Mouse (Mus musculus): Measurements from ENCODE around the gene Vmn2r74.

The Vmn2r74 gene

DNA sequence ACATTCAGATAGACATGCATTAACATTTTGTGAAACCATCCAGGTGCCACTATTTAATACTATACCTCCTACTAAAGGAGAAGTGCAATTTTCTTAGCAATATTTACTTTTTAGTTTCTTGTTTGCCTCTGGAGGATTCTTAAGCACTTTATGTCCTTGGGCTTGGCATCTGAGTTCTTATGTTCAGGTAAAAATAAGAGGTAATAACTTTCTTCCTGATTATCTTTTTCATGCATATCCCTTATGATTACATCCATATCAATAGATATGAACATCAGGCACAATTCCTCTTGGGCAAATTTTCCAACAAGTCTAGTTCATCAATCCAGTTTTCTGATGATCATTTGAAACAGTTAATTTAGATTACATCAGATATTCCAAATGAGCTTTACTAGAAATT is at the start of gene Vmn2r74:
Gene Vmn2r74, minus strand, starts transcription at position 101 of the 400 bp plus-strand sequence.
- no peak for DNase-seq (ENCODE audit: low read depth, low spot score)

DNA sequence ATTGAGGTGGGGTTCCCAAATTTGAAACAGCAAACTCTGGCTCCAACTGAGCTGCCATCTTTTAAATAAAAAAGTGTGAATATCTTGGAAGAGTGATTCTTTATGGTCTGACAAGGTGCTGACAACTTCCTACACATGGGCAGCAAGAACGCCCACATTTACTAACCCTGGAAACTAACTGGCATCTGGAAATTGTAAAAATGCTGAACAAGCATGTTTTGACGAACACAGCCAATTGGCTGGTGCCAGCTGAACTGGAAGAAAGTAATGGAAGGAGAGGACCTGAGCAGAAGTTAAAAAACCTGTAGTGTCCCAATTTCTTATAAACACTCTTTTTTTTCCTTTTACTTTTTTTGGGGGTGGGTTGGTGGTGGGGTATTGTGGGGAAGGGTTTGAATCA is 46.1 kb upstream of the Vmn2r74 start:
- DNase-seq (ENCODE audit: low read depth, low spot score), result no peak

Measured in ZHBTc4 (cell line).